Mouse (Mus musculus): ENCODE data around the gene Dcun1d4. TPM values are rescaled to one million over a fixed set of nuclear protein-coding genes. Genes with fewer than 3 reads are reported as not detected.

The Dcun1d4 gene
- total RNA-seq, 4 experiments from 2014 or later = 35.7 to 57.0 (median 46.4) TPM

DNA sequence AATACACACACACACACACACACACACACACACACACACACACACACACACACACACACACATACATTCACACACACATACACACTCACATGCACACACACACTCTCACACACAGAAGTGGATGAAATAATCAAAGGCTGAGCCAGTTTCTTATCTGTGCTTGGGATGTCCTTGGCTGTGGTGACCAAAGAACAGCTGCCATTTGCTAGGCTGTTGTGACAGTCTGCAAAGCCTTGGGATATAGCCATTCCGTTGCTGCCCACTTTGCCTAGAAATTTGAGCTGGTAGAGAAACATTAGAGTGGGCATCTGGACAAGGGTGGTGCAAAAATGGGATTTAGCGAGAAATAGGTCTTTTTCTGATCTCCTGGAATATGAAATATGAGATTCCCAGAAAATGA lies 119.2 kb downstream of the Dcun1d4 start:
- peak; percentile 52 for DNase-seq

GRCm38 (mm10) chr5:73601361-73601763 lies 120.6 kb downstream of the Dcun1d4 start:
- DNase-seq = no peak

- no peak for DNase-seq
Observed at GRCm38 (mm10) chr5:73602865-73603264, 122.1 kb downstream of the Dcun1d4 start.

GRCm38 (mm10) chr5:73604542-73604941 lies 123.7 kb downstream of the Dcun1d4 start:
- DNase-seq = no peak

DNA sequence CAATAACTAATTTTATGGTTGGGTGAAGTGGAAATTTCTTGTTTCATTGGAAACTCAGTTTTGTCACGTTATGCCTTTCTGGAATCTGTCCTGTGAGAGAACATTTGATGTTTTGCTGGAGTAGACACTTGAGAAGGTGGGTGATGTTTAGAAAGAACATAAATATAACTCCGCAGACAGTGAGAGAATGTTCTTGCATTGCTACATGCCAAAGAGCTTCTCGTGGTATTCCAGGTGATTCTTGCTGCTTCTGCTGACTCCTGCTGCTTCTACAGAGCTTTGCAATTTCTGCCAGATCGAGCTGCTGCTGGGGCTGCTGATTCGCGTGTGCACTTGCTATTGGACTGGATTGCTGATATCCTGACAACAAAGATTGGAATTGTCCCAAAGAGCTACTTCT lies 124.2 kb downstream of the Dcun1d4 start:
- no peak for DNase-seq

Other genes starting within 250 kb of the Dcun1d4 start
- gene Fryl, start 224.4 kb upstream of the Dcun1d4 start, total RNA-seq (2022) = 10 to 100 TPM; 39.3 to 67.3 (median 51.1) TPM
- 100 to 1,000 TPM; 234 to 288 (median 240) TPM for gene Ociad1, start 188.2 kb upstream of the Dcun1d4 start, total RNA-seq (2022)
- gene Ociad2, start 140.0 kb upstream of the Dcun1d4 start, total RNA-seq (2022) = 10 to 100 TPM; 25.6 to 40.4 (median 38.7) TPM
- gene Cwh43, start 74.9 kb upstream of the Dcun1d4 start, total RNA-seq (2022) = not detected
- not detected for gene Lrrc66, start 151.5 kb downstream of the Dcun1d4 start, total RNA-seq (2022)
- 10 to 100 TPM; 23.3 to 30.5 (median 24.9) TPM for gene Sgcb, start 166.8 kb downstream of the Dcun1d4 start, total RNA-seq (2022)
- gene Spata18, start 170.4 kb downstream of the Dcun1d4 start, total RNA-seq (2022) = not detected

Data from adrenal gland, adult 8-10 months (tissue).